Mouse (Mus musculus) cerebellum, adult 2 months (tissue): ENCODE measurements around the gene Rhobtb1. TPM values are rescaled to one million over a fixed set of nuclear protein-coding genes. Genes with fewer than 3 reads are reported as not detected.

ENCODE experiments used
- DNase-seq, 2 experiments: peaks; one replicate each; pipeline ENCODE4 v3.0.0; 2021
- H3K27ac ChIP-seq: fragments of 200-500 bp; 2 replicates; pipeline ENCODE4 v1.5.1; 2012; ENCODE audit warnings: low read length, control low read depth, inconsistent platforms; ENCODE audit not compliant: insufficient read depth
- H3K27me3 ChIP-seq: fragments of 200-500 bp; 2 replicates; pipeline ENCODE4 v1.6.1; 2012; ENCODE audit warnings: inconsistent platforms, mild to moderate bottlenecking, low read length, moderate library complexity; ENCODE audit not compliant: control insufficient read depth, insufficient read depth
- H3K4me1 ChIP-seq: fragments of 200-500 bp; 2 replicates; pipeline ENCODE4 v1.6.1; 2011; ENCODE audit warnings: low read length; ENCODE audit not compliant: control insufficient read depth, insufficient read depth
- H3K4me3 ChIP-seq: fragments of 200-500 bp; replicated peaks from 2 replicates; pipeline ENCODE3; 2011; ENCODE audit warnings: mild to moderate bottlenecking, low read depth, low read length, control low read depth; ENCODE audit not compliant: insufficient read depth
- CTCF ChIP-seq: fragments of 200-500 bp; IDR thresholded peaks from 2 replicates; pipeline ENCODE4 v1.5.1; 2011; ENCODE audit warnings: low read depth, mild to moderate bottlenecking, control low read depth, low read length, moderate library complexity, borderline replicate concordance; ENCODE audit not compliant: insufficient read depth
- POLR2A ChIP-seq: fragments of 200-500 bp; IDR thresholded peaks from 2 replicates; pipeline ENCODE4 v1.6.1; 2011; ENCODE audit warnings: low read length, control low read depth, borderline replicate concordance; ENCODE audit not compliant: insufficient read depth
- WGBS: fragments of 180-500 bp; shearing (Covaris S2); methylation state at CpG from one replicate; pipeline ENCODE4 v1.1.7; 2018; 5-methylcytosine and 5-hydroxymethylcytosine counted together
- polyA plus RNA-seq: library from polyadenylated mRNA; depleted of rRNA; stranded (reverse); fragments of >200 nt; gene quantifications from 2 replicates; pipeline ENCODE4 v1.2.3, GENCODE M21; 2012

Gene Rhobtb1
- polyA plus RNA-seq, 1 experiment = 2.8 TPM

DNA sequence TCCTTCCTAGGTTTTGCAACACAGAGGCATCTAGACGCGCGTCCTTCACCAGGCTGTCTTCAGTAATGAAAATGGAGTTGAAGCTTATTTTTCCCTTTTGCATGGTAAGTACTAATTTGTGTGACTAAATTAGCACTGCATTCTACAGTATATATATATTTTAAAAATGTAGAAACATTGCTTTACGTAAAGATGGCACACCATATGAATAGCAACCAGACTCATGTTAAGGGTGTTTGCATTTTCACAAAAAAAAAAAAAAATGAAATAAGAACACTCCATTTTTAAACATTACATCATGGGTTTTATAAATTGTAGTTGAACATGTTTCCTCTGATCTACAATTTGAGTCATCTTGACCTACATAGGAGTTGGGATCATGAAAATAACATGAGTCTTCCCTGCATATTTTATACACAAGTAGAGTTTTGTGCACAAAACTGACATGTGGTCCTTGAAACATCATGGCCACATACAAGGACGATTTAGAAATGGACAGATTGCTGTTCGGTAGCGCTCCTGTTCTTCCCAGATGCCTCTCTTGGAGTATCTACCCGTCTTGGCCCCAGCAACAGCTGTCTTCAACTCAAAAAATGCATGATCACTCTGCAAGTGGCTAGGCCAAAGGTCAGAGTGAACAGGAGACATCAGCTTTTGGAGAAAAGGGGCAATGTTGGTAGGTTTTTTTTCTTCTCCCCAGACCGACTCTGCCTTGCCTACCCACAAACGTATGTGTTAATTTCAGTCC, 4.4 kb downstream of the Rhobtb1 start:
- Histone ChIP-seq H3K4me1 (no peaks in the 10 kb centered on the region), H3K4me3 (no peak overlapping the region), H3K27me3 (no peaks in the 10 kb centered on the region), H3K27ac (no peak overlapping the region)
- 84% methylated on average over 10 of the region's 10 CpGs for WGBS
- TF ChIP-seq POLR2A = no peak
- no peak for TF ChIP-seq CTCF
- DNase-seq = no peak

DNA sequence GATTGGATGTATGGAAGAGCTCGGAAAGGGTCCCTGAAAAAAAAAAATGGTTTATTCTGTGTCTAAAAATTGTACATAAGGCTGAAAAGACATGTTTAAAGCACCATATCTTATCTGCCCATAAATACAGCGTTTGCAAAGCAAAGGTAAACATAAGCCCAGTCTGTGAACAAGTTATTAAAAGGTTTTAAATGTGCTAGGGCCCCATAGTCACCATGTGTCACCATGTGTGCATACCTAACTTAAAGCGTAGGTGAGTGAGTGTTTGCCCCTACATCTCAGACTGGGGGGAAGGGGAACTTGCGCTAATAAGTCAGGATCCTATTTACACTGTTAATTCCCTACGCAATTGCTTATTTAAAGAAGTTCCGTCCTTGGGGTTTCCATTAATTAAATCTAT, 5.2 kb downstream of the Rhobtb1 start:
- WGBS = 92% methylated on average over 6 of the region's 6 CpGs
- no peak for DNase-seq
- H3K27ac ChIP-seq = no peak overlapping the region

DNA sequence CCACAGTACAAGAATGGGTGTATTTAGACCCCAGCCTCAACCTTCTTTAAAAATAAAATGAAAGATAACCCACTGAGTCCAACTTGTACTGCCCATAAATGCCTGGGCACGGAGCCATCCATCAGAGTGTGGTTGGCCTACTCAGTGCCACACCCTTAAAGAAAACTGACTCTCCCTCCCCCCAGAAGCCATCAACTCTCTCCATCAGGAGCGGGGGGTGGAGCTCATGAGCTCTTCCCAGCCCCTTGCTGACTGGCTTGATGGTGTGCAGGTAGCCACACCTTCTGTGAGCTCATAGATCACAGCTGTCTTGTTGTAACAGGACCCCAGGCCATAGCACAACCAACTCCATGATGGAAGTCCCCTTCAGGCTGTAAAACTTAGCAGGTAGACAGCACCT, 6.2 kb downstream of the Rhobtb1 start:
- TF ChIP-seq POLR2A = no peak
- no peak for TF ChIP-seq CTCF
- Histone ChIP-seq H3K27ac (no peak overlapping the region), H3K27me3 (no peaks in the 10 kb centered on the region), H3K4me3 (no peak overlapping the region), H3K4me1 (no peaks in the 10 kb centered on the region)
- no peak for DNase-seq
- whole genome bisulfite sequencing = 78% methylated on average over 2 of the region's 2 CpGs

More for the DNA sequence above, 5.2 kb downstream of the Rhobtb1 start:
- Histone ChIP-seq H3K4me1 (no peaks in the 10 kb centered on the region), H3K4me3 (no peak overlapping the region), H3K27me3 (no peaks in the 10 kb centered on the region)
- TF ChIP-seq POLR2A (no peak), CTCF (no peak)

DNA sequence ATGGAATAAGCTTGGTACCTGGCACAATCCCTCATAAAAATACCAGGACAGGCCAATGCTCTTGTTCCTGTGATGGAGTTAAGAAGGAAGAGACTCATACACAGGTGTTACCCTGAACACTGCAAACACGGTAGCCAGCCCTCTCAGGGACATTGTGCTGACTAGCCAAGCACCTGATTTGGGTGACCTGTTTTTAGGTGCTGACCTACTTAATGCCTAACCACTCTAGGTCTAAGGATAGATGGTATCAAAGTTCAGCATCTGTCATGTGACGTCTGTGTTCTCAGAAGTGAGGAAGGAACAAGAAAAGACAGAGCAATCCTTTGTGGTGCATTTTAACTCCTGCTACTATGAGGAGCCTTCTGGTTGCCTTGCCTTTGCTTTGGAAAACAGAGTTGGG, 9.6 kb downstream of the Rhobtb1 start:
- DNase-seq = no peak
- Histone ChIP-seq H3K27ac (no peak overlapping the region), H3K4me3 (no peak overlapping the region), H3K4me1 (no peaks in the 10 kb centered on the region), H3K27me3 (no peaks in the 10 kb centered on the region)
- TF ChIP-seq CTCF = no peak
- no peak for TF ChIP-seq POLR2A
- 88% methylated on average over 2 of the region's 2 CpGs for WGBS

DNA sequence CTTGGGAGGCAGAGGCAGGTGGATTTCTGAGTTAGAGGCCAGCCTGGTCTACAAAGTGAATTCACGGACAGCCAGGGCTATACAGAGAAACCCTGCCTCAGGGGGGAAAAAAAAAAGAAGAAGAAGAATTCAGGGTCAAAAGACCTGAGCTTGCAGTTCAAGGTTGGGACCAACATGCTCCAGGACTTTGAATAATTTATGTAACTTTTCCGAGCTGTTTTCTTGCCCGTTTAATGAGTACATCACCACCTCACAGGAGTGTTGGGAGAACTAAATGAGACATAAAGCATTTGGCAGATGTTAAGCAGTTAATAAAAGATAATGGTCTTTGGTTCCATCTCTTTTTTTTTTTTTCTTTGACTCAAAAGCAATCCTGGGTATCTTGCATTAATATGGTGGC, 10.3 kb downstream of the Rhobtb1 start:
- no peak for TF ChIP-seq POLR2A
- TF ChIP-seq CTCF = no peak
- Histone ChIP-seq H3K4me1 (no peaks in the 10 kb centered on the region), H3K4me3 (no peak overlapping the region), H3K27me3 (no peaks in the 10 kb centered on the region), H3K27ac (no peak overlapping the region)
- 89% methylated on average over 3 of the region's 3 CpGs for WGBS
- no peak for DNase-seq

GRCm38 (mm10) chr10:69162577-69162976, 11.3 kb downstream of the Rhobtb1 start:
- DNase-seq = no peak
- no peak for TF ChIP-seq CTCF
- TF ChIP-seq POLR2A = no peak
- H3K4me1 ChIP-seq = no peaks in the 10 kb centered on the region
- no peaks in the 10 kb centered on the region for H3K27me3 ChIP-seq
- no peak overlapping the region for H3K27ac ChIP-seq
- H3K4me3 ChIP-seq = no peak overlapping the region
- 78% methylated on average over 5 of the region's 5 CpGs for WGBS

DNA sequence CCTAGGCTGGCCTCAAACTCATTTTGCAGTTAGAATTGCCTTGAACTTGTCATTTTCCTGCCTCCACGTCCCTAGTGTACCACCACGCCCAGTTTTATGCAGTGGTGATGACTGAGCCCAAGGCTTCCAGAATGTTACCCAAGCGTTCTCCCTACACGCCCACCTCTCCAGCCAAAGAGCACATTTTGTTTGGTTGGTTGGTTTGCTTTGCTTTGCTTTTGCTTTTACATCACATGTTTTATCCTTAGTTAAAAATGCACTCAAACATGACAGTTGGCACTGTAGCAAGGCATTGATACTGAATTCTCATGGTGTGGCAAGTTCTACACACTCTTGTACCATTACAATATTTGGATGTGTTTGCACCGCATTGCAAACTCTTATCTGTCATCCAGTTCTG, 12.0 kb downstream of the Rhobtb1 start:
- WGBS = 75% methylated on average over 5 of the region's 5 CpGs
- no peak for DNase-seq
- Histone ChIP-seq H3K27me3 (no peaks in the 10 kb centered on the region), H3K4me1 (no peaks in the 10 kb centered on the region), H3K4me3 (no peak overlapping the region), H3K27ac (no peak overlapping the region)
- TF ChIP-seq CTCF (no peak), POLR2A (no peak)

DNA sequence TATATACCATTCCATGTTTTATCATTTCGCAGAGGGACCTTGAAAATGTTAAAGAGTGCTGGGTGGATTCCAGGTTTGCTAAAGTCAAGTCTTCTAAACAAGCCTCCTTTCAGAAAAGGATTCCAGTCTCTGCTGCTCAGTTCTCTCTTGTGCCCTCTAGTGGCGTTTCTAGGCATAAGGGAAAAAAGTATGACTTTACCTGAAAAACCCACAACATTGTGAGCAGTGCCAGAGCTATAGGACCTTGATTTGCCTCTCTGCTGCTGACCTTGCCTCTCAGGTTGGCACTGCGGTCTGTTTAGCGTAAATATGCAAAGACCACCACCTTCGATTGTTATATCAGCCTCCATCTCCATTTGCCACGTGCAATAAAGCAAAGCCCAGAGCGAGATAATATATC, 13.9 kb downstream of the Rhobtb1 start:
- H3K27me3 ChIP-seq = no peaks in the 10 kb centered on the region

More for the DNA sequence above, 13.9 kb downstream of the Rhobtb1 start:
- Histone ChIP-seq H3K4me1 (no peaks in the 10 kb centered on the region), H3K4me3 (no peak overlapping the region), H3K27ac (no peak overlapping the region)
- WGBS = 66% methylated on average over 7 of the region's 7 CpGs
- no peak for DNase-seq
- TF ChIP-seq CTCF (peak; percentile 32; the same call in 1 of the 2 replicates), POLR2A (no peak)
